ENCODE assay signal across 12 mouse cellular contexts in the genomic region with DNA sequence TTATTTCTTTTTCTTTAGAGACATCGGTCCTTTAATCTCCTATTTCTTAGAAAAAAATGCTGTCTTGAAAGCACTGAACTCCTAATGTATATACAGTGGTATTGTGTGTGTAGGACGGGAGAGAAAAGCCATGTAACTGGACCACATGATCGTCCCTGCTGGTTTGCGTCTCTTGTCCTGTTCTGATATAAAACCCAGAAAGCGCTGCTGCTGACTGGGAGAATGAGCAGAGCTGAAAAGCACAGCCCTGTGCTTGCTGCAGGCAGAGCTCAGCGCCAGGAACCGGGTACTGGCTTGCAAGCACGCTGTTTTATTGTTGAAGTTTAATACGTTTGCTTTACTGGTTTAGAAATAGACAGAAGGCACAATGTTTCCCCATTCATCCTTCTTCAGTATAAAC.
DNase-seq lines count a peak whose midpoint lies in the region; ATAC-seq and TF ChIP-seq lines count a peak whose summit lies in the region.
"Had no signal": no experiment of that assay in that cellular context is flagged by ENCODE, and none has a peak within 500 bp of the region (broad histone marks: within the 10 kb centered on the region; RNA-seq: fewer than 3 reads in every experiment).

No protein-coding gene starts in this region.

- no peak for TF ChIP-seq EP300 in liver, postnatal 0 days (IDR thresholded peaks at IDR 0.05; ENCODE audit: low read depth)

- no peak for ATAC-seq in kidney, postnatal 0 days (replicated peaks; ENCODE audit: low FRiP score, low read depth)
- no peak for ATAC-seq in intestine, postnatal 0 days
- 0 out of 2 replicates have a peak, but pooled peaks have one; percentile 37 for ATAC-seq in midbrain, embryonic 15.5 days (replicated peaks)
- no peak for ATAC-seq in liver, postnatal 0 days

- no peak for TF ChIP-seq CTCF in kidney, postnatal 0 days (IDR thresholded peaks at IDR 0.05; ENCODE audit: low read depth)
- no peak for TF ChIP-seq CTCF in intestine, postnatal 0 days (IDR thresholded peaks at IDR 0.05; ENCODE audit: low read depth)
- TF ChIP-seq CTCF in liver, postnatal 0 days (IDR thresholded peaks at IDR 0.05; ENCODE audit: low read depth): no peak

- no peak overlapping the region for H3K27ac ChIP-seq in kidney, postnatal 0 days
- no peak overlapping the region for H3K27ac ChIP-seq in intestine, postnatal 0 days (ENCODE audit: low read depth, low read length)
- H3K27ac ChIP-seq in midbrain, embryonic 15.5 days: peak overlapping the region; percentile 38
- no peak overlapping the region for H3K27ac ChIP-seq in liver, postnatal 0 days (ENCODE audit: low read depth)
- H3K27ac ChIP-seq: embryonic facial prominence, embryonic 15.5 days had no signal

- H3K9ac ChIP-seq in kidney, postnatal 0 days (ENCODE audit: low read depth, low read length): no peak overlapping the region
- H3K9ac ChIP-seq in intestine, postnatal 0 days (ENCODE audit: low read depth, low read length): no peak overlapping the region
- H3K9ac ChIP-seq in midbrain, embryonic 15.5 days: no peak overlapping the region
- no peak overlapping the region for H3K9ac ChIP-seq in liver, postnatal 0 days (replicated peaks)
- H3K9ac ChIP-seq: embryonic facial prominence, embryonic 15.5 days had no signal

- WGBS in kidney, postnatal 0 days: 42% methylated on average over 9 of the region's 9 CpGs
- WGBS in intestine, postnatal 0 days: 37% methylated on average over 9 of the region's 9 CpGs
- WGBS in midbrain, embryonic 15.5 days: 41% methylated on average over 9 of the region's 9 CpGs
- 74% methylated on average over 9 of the region's 9 CpGs for WGBS in liver, postnatal 0 days (ENCODE audit: insufficient replicate concordance)

- no peaks in the 10 kb centered on the region for H3K36me3 ChIP-seq in kidney, postnatal 0 days (ENCODE audit: insufficient read depth, low read length)
- peaks cover under 1% of the 10 kb centered on the region; the same call in 1 of the 2 replicates for H3K36me3 ChIP-seq in intestine, postnatal 0 days (ENCODE audit: control insufficient read depth, insufficient read depth)
- H3K36me3 ChIP-seq in midbrain, embryonic 15.5 days (replicated peaks): peaks cover 2% of the 10 kb centered on the region
- H3K36me3 ChIP-seq in liver, postnatal 0 days (replicated peaks; ENCODE audit: insufficient read depth, low read length): no peaks in the 10 kb centered on the region

- H3K4me3 ChIP-seq in kidney, postnatal 0 days (replicated peaks; ENCODE audit: low read depth, low read length): no peak overlapping the region
- H3K4me3 ChIP-seq in intestine, postnatal 0 days (ENCODE audit: low read depth, low read length): no peak overlapping the region
- no peak overlapping the region for H3K4me3 ChIP-seq in midbrain, embryonic 15.5 days
- no peak overlapping the region for H3K4me3 ChIP-seq in liver, postnatal 0 days (ENCODE audit: low read depth, low read length)
- H3K4me3 ChIP-seq: embryonic facial prominence, embryonic 15.5 days had no signal

- DNase-seq in kidney, postnatal 0 days (ENCODE audit: low spot score): peak; percentile 39
- no peak for DNase-seq in kidney, postnatal 10 days
- peak; percentile 22 for DNase-seq in brain, embryonic 18.5 days (ENCODE audit: low read depth, low spot score)
- no peak for DNase-seq in liver, postnatal 0 days
- no peak for DNase-seq in thymus, postnatal 36 days
- DNase-seq: gastrocnemius, postnatal 14 days; heart, postnatal 36 days; kidney, postnatal 36 days; thymus, postnatal 14 days had no signal

- no peak overlapping the region for H3K4me2 ChIP-seq in kidney, postnatal 0 days (ENCODE audit: low read length)
- peak overlapping the region; percentile 4; the same call in 1 of the 2 replicates for H3K4me2 ChIP-seq in intestine, postnatal 0 days (replicated peaks; ENCODE audit: low read depth)
- H3K4me2 ChIP-seq in midbrain, embryonic 15.5 days: peak overlapping the region; percentile 23
- H3K4me2 ChIP-seq in liver, postnatal 0 days (ENCODE audit: low read depth, low read length): no peak overlapping the region
- H3K4me2 ChIP-seq: embryonic facial prominence, embryonic 15.5 days had no signal

- no peaks in the 10 kb centered on the region for H3K27me3 ChIP-seq in kidney, postnatal 0 days (ENCODE audit: insufficient read depth, low read length)
- no peaks in the 10 kb centered on the region for H3K27me3 ChIP-seq in intestine, postnatal 0 days (replicated peaks; ENCODE audit: control insufficient read depth, insufficient read depth, low read length)
- H3K27me3 ChIP-seq in midbrain, embryonic 15.5 days (replicated peaks): no peaks in the 10 kb centered on the region
- H3K27me3 ChIP-seq in liver, postnatal 0 days (ENCODE audit: insufficient read depth, low read length): no peaks in the 10 kb centered on the region
- H3K27me3 ChIP-seq: embryonic facial prominence, embryonic 15.5 days had no signal

- peaks cover 4% of the 10 kb centered on the region for H3K4me1 ChIP-seq in kidney, postnatal 0 days (replicated peaks; ENCODE audit: insufficient read depth, low read length)
- no peaks in the 10 kb centered on the region for H3K4me1 ChIP-seq in intestine, postnatal 0 days (replicated peaks; ENCODE audit: control insufficient read depth, insufficient read depth, low read length)
- peaks cover 4% of the 10 kb centered on the region; the same call in 1 of the 2 replicates for H3K4me1 ChIP-seq in midbrain, embryonic 15.5 days
- H3K4me1 ChIP-seq in liver, postnatal 0 days (ENCODE audit: insufficient read depth): no peaks in the 10 kb centered on the region

- no peaks in the 10 kb centered on the region for H3K9me3 ChIP-seq in kidney, postnatal 0 days (replicated peaks; ENCODE audit: low read length)
- no peaks in the 10 kb centered on the region for H3K9me3 ChIP-seq in intestine, postnatal 0 days (ENCODE audit: control insufficient read depth)
- H3K9me3 ChIP-seq in midbrain, embryonic 15.5 days: no peaks in the 10 kb centered on the region
- no peaks in the 10 kb centered on the region for H3K9me3 ChIP-seq in liver, postnatal 0 days (ENCODE audit: low read length)
- H3K9me3 ChIP-seq: embryonic facial prominence, embryonic 15.5 days had no signal

Comparison
In these comparisons a context has a peak if more than half of its experiments do, and no peak if none do; other contexts are left out.
1. DNase-seq: peak in kidney, postnatal 0 days (single experiment) and brain, embryonic 18.5 days (single experiment); none in kidney, postnatal 10 days (single experiment), liver, postnatal 0 days (single experiment) and thymus, postnatal 36 days (0 of 2).
2. H3K4me2 ChIP-seq: peak in intestine, postnatal 0 days (single experiment) and midbrain, embryonic 15.5 days (single experiment); none in kidney, postnatal 0 days (single experiment) and liver, postnatal 0 days (single experiment).